Mouse (Mus musculus) MEL (cell line): ENCODE results near the gene Dhps. TPM values are rescaled to one million over a fixed set of nuclear protein-coding genes. Genes with fewer than 3 reads are reported as not detected.

Source experiments
- DNase-seq: peaks from one replicate; pipeline ENCODE4 v3.0.0; 2011; ENCODE audit warnings: low read depth, low spot score
- H3K27ac ChIP-seq: 2 replicates; pipeline ENCODE4 v1.5.1; 2012; ENCODE audit warnings: low read depth, mild to moderate bottlenecking, control low read depth, low read length, moderate library complexity; ENCODE audit not compliant: control insufficient read depth
- H3K27me3 ChIP-seq, 2 experiments: fragments of 150-350 bp in 1 of 2; sonication (generic) in 1 of 2; 2 replicates each; pipeline ENCODE4 v1.6.1; 2012; ENCODE audit warnings: low read length in 2 of 2, mild to moderate bottlenecking in 2 of 2, improper control_type of control experiment in 1 of 2, moderate library complexity in 1 of 2; ENCODE audit not compliant: insufficient read depth in 2 of 2, control insufficient read depth in 1 of 2
- H3K36me3 ChIP-seq, 2 experiments: 2 replicates each; pipeline ENCODE4 v1.6.1; 2012 to 2014; ENCODE audit warnings: low read length in 2 of 2, improper control_type of control experiment in 1 of 2, inconsistent platforms in 1 of 2, mild to moderate bottlenecking in 1 of 2; ENCODE audit not compliant: insufficient read depth in 2 of 2, control insufficient read depth in 1 of 2
- H3K4me1 ChIP-seq, 2 experiments: fragments of 150-350 bp in 1 of 2; sonication (generic) in 1 of 2; 2 replicates each; pipeline ENCODE4 v1.6.1; 2012; ENCODE audit warnings: low read length in 2 of 2, improper control_type of control experiment in 1 of 2, mild to moderate bottlenecking in 1 of 2; ENCODE audit not compliant: insufficient read depth in 2 of 2, control insufficient read depth in 1 of 2
- H3K4me3 ChIP-seq, 2 experiments: fragments of 150-350 bp in 1 of 2; sonication (generic) in 1 of 2; 2 replicates each; pipeline ENCODE4 v1.5.1; 2012; ENCODE audit warnings: low read depth in 2 of 2, low read length in 2 of 2, mild to moderate bottlenecking in 2 of 2, moderate library complexity in 2 of 2, control low read depth in 1 of 2, improper control_type of control experiment in 1 of 2; ENCODE audit not compliant: control insufficient read depth in 1 of 2, insufficient read depth in 1 of 2
- H3K79me2 ChIP-seq: 2 replicates; pipeline ENCODE4 v1.6.1; 2012; ENCODE audit warnings: mild to moderate bottlenecking, low read length, moderate library complexity; ENCODE audit not compliant: control insufficient read depth, poor library complexity, insufficient read depth
- H3K9ac ChIP-seq: 2 replicates; pipeline ENCODE4 v1.6.1; 2012; ENCODE audit warnings: low read depth, mild to moderate bottlenecking, control low read depth, low read length, moderate library complexity; ENCODE audit not compliant: control insufficient read depth, poor library complexity, severe bottlenecking
- H3K9me3 ChIP-seq: fragments of 150-350 bp; sonication (generic); replicated peaks from 2 replicates; pipeline ENCODE4 v1.6.1; 2012; ENCODE audit warnings: mild to moderate bottlenecking, low read length, improper control_type of control experiment, moderate library complexity; ENCODE audit not compliant: insufficient read depth
- BHLHE40 ChIP-seq: IDR thresholded peaks from 2 replicates; pipeline ENCODE4 v1.6.1; 2012; ENCODE audit warnings: low read depth, mild to moderate bottlenecking, inconsistent platforms, low read length, improper control_type of control experiment, borderline replicate concordance
- CHD1 ChIP-seq: IDR thresholded peaks from 2 replicates; pipeline ENCODE4 v1.6.1; 2012; ENCODE audit warnings: low read depth, mild to moderate bottlenecking, inconsistent platforms, low read length, improper control_type of control experiment
- CHD2 ChIP-seq: IDR thresholded peaks from 2 replicates; pipeline ENCODE4 v1.6.1; 2011; ENCODE audit warnings: low read length, improper control_type of control experiment
- E2F4 ChIP-seq: IDR thresholded peaks from 2 replicates; pipeline ENCODE4 v1.6.1; 2011; ENCODE audit warnings: low read depth, low read length, improper control_type of control experiment, borderline replicate concordance
- EP300 ChIP-seq, 2 experiments: IDR thresholded peaks; 2 replicates each; pipeline ENCODE4 v1.6.1; 2011; ENCODE audit warnings: improper control_type of control experiment in 2 of 2, low read length in 2 of 2, low read depth in 1 of 2, mild to moderate bottlenecking in 1 of 2
- ETS1 ChIP-seq: IDR thresholded peaks from 2 replicates; pipeline ENCODE4 v1.6.1; 2012; ENCODE audit warnings: low read depth, mild to moderate bottlenecking, inconsistent platforms, low read length, improper control_type of control experiment, moderate library complexity
- GABPA ChIP-seq: IDR thresholded peaks from 2 replicates; pipeline ENCODE4 v1.6.1; 2012; ENCODE audit warnings: low read depth, mild to moderate bottlenecking, inconsistent platforms, low read length, improper control_type of control experiment, moderate library complexity
- GATA1 ChIP-seq: IDR thresholded peaks from 2 replicates; pipeline ENCODE4 v1.6.1; 2011; ENCODE audit warnings: low read depth, low read length, improper control_type of control experiment
- HCFC1 ChIP-seq: IDR thresholded peaks from 2 replicates; pipeline ENCODE4 v1.6.1; 2012; ENCODE audit warnings: low read depth, mild to moderate bottlenecking, inconsistent platforms, low read length, improper control_type of control experiment, moderate library complexity
- JUND ChIP-seq: IDR thresholded peaks from 2 replicates; pipeline ENCODE4 v1.6.1; 2011; ENCODE audit warnings: low read depth, mild to moderate bottlenecking, improper control_type of control experiment, low read length
- MAFK ChIP-seq: IDR thresholded peaks from 2 replicates; pipeline ENCODE4 v1.6.1; 2011; ENCODE audit warnings: low read depth, mild to moderate bottlenecking, low read length, improper control_type of control experiment, borderline replicate concordance
- MAX ChIP-seq: IDR thresholded peaks from 2 replicates; pipeline ENCODE4 v1.6.1; 2011; ENCODE audit warnings: low read length, improper control_type of control experiment
- MEF2A ChIP-seq: IDR thresholded peaks from 2 replicates; pipeline ENCODE4 v1.6.1; 2014; ENCODE audit warnings: low read depth, mild to moderate bottlenecking, inconsistent platforms, low read length, improper control_type of control experiment; ENCODE audit not compliant: poor library complexity, insufficient replicate concordance, severe bottlenecking; ENCODE audit errors: extremely low read depth
- MYB ChIP-seq: IDR thresholded peaks from 2 replicates; pipeline ENCODE4 v1.6.1; 2011; ENCODE audit warnings: mild to moderate bottlenecking, low read depth, low read length, improper control_type of control experiment
- MYC ChIP-seq: IDR thresholded peaks from 2 replicates; pipeline ENCODE4 v1.6.1; 2011; ENCODE audit warnings: low read depth, mild to moderate bottlenecking, low read length, improper control_type of control experiment, moderate library complexity
- NELFE ChIP-seq: IDR thresholded peaks from 2 replicates; pipeline ENCODE4 v1.6.1; 2011; ENCODE audit warnings: low read depth, low read length, improper control_type of control experiment
- NRF1 ChIP-seq: IDR thresholded peaks from 2 replicates; pipeline ENCODE4 v1.6.1; 2014; ENCODE audit warnings: low read depth, mild to moderate bottlenecking, inconsistent platforms, low read length, improper control_type of control experiment, moderate library complexity; ENCODE audit not compliant: poor library complexity, insufficient read depth, severe bottlenecking
- POLR2A ChIP-seq, 2 experiments: IDR thresholded peaks; 2 replicates each; pipeline ENCODE4 v1.6.1; 2011 to 2012; ENCODE audit warnings: low read length in 2 of 2, mild to moderate bottlenecking in 2 of 2, control low read depth in 1 of 2, improper control_type of control experiment in 1 of 2, low read depth in 1 of 2, moderate library complexity in 1 of 2; ENCODE audit not compliant: control insufficient read depth in 1 of 2, insufficient read depth in 1 of 2, poor library complexity in 1 of 2
- POLR2AphosphoS2 ChIP-seq: IDR thresholded peaks from 2 replicates; pipeline ENCODE4 v1.6.1; 2011; ENCODE audit warnings: low read length, improper control_type of control experiment
- RAD21 ChIP-seq: IDR thresholded peaks from 2 replicates; pipeline ENCODE4 v1.6.1; 2011; ENCODE audit warnings: mild to moderate bottlenecking, low read depth, low read length, improper control_type of control experiment
- RCOR1 ChIP-seq: IDR thresholded peaks from 2 replicates; pipeline ENCODE4 v1.6.1; 2012; ENCODE audit warnings: low read depth, mild to moderate bottlenecking, inconsistent platforms, low read length, improper control_type of control experiment
- SIN3A ChIP-seq: IDR thresholded peaks from 2 replicates; pipeline ENCODE4 v1.6.1; 2012; ENCODE audit warnings: low read length, improper control_type of control experiment, inconsistent platforms
- SMC3 ChIP-seq: IDR thresholded peaks from 2 replicates; pipeline ENCODE4 v1.6.1; 2011; ENCODE audit warnings: low read depth, low read length, improper control_type of control experiment
- TBP ChIP-seq: IDR thresholded peaks from 2 replicates; pipeline ENCODE4 v1.8.0; 2011; ENCODE audit warnings: low read depth, low read length, improper control_type of control experiment
- TCF12 ChIP-seq: IDR thresholded peaks from 2 replicates; pipeline ENCODE4 v1.6.1; 2014; ENCODE audit warnings: low read depth, mild to moderate bottlenecking, inconsistent platforms, low read length, improper control_type of control experiment, moderate library complexity
- UBTF ChIP-seq: IDR thresholded peaks from 2 replicates; pipeline ENCODE4 v1.6.1; 2012; ENCODE audit warnings: low read depth, mild to moderate bottlenecking, inconsistent platforms, low read length, improper control_type of control experiment, moderate library complexity, borderline replicate concordance; ENCODE audit not compliant: insufficient read depth
- ZC3H11A ChIP-seq: IDR thresholded peaks from 2 replicates; pipeline ENCODE4 v1.6.1; 2012; ENCODE audit warnings: low read depth, mild to moderate bottlenecking, inconsistent platforms, low read length, improper control_type of control experiment
- ZKSCAN1 ChIP-seq: IDR thresholded peaks from 2 replicates; pipeline ENCODE4 v1.6.1; 2012; ENCODE audit warnings: low read depth, mild to moderate bottlenecking, inconsistent platforms, low read length, improper control_type of control experiment, moderate library complexity
- polyA plus RNA-seq, 2 experiments: library from polyadenylated mRNA; stranded (reverse) in 1 of 2; unstranded in 1 of 2; fragments of >175 nt in 1 of 2; fragments of >200 nt in 1 of 2; gene quantifications; 2 replicates each; pipeline versions ENCODE4 v1.2.1 to v1.2.4; 2012; ENCODE audit warnings: low replicate concordance in 2 of 2, low read depth in 1 of 2; ENCODE audit not compliant: insufficient read length in 2 of 2, insufficient read depth in 1 of 2, missing spikeins in 1 of 2
- total RNA-seq: library from RNA; depleted of rRNA; stranded (reverse); fragments of 300-350 nt; gene quantifications from 2 replicates; pipeline ENCODE4 v1.2.3, GENCODE M21; 2012

Dhps gene
- total and polyA plus RNA-seq, 3 experiments, result 44.6 to 68.3 TPM; not detected in 1

DNA sequence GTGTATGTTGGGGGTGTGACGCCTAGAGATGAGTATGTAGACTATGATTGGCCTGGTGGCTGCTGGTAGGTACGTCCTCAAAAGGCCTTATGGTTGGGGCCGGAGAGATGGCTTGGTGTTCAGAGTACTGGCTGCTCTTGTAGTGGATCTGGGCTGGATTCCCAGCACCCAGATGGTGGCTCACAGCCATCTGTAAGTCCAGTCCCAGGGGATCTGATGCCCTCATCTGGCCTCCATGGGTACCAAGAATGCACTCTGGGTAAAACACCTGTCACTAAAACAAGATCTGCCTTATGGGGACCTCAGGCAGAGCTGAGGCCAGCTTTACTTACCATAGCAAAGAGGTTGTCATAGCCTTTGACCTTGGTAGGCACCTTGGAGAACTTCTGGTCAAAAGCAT is 47.7 kb upstream of the Dhps start:
- H3K79me2 ChIP-seq, result peaks cover 40% of the 10 kb centered on the region
- no peaks in the 10 kb centered on the region for H3K27me3 ChIP-seq
- no peak overlapping the region for H3K27ac ChIP-seq
- no peak for DNase-seq
- TF ChIP-seq ETS1, result no peak
- TF ChIP-seq POLR2A (IDR thresholded peaks at IDR 0.05; ENCODE audit: control insufficient read depth in 1 of 2, insufficient read depth in 1 of 2, low read depth in 1 of 2, low read length in 2 of 2, poor library complexity in 1 of 2), result no peak
- TF ChIP-seq E2F4, result no peak
- no peak for TF ChIP-seq RCOR1
- no peak for TF ChIP-seq POLR2AphosphoS2
- TF ChIP-seq GABPA, result no peak
- no peak for TF ChIP-seq CHD2
- TF ChIP-seq BHLHE40, result no peak
- H3K36me3 ChIP-seq, result peaks cover 0 to 12% of the 10 kb centered on the region in 2 experiments; a peak in 3 of 4 replicates
- H3K9ac ChIP-seq, result peak overlapping the region; percentile 90
- H3K9me3 ChIP-seq, result no peaks in the 10 kb centered on the region
- H3K4me1 ChIP-seq, result peaks cover 9 to 14% of the 10 kb centered on the region in 2 experiments; a peak in 3 of 4 replicates
- peak overlapping the region in 1 of 2 experiments; percentile 91; a peak in 2 of 4 replicates for H3K4me3 ChIP-seq

GRCm38 (mm10) chr8:85025098-85025932 is 46.2 kb upstream of the Dhps start, which contains the start of gene Asna1:
Gene Asna1, minus strand, starts transcription at chr8:85025281.
- H3K36me3 ChIP-seq, result peaks cover under 1 to 12% of the 10 kb centered on the region in 2 experiments; a peak in 3 of 4 replicates
- DNase-seq, result peak; percentile 98
- TF ChIP-seq CHD1 (peak; percentile 100), GABPA (no peak), MEF2A (no peak), NELFE (peak; percentile 76), SMC3 (no peak), TCF12 (peak; percentile 35; the same call in 1 of the 2 replicates), POLR2AphosphoS2 (peak; percentile 65; the same call in 1 of the 2 replicates), HCFC1 (peak; percentile 86), ZC3H11A (no peak), EP300 (IDR thresholded peaks at IDR 0.05; ENCODE audit: low read depth in 1 of 2, low read length in 2 of 2) (no peak), JUND (no peak), NRF1 (no peak), MYB (no peak), ZKSCAN1 (no peak), MAFK (no peak), E2F4 (no peak), SIN3A (peak; percentile 98), UBTF (no peak), ETS1 (0 out of 2 replicates have a peak, but pooled peaks have one; percentile 13), RAD21 (no peak), GATA1 (0 out of 2 replicates have a peak, but pooled peaks have one; percentile 31), RCOR1 (no peak), MYC (peak; percentile 88), MAX (peak; percentile 82), BHLHE40 (peak; percentile 87), TBP (peak; percentile 78; the same call in 1 of the 2 replicates)

More at GRCm38 (mm10) chr8:85025098-85025932, 46.2 kb upstream of the Dhps start, which contains the start of gene Asna1:
- Histone ChIP-seq H3K9ac (peak within 1 kb of the TSS; percentile 93), H3K4me3 (peak within 1 kb of the TSS; percentile 86 to 94), H3K27ac (peak within 1 kb of the TSS; percentile 93), H3K79me2 (peaks cover 48% of the 10 kb centered on the region), H3K27me3 (no peaks in the 10 kb centered on the region), H3K9me3 (no peaks in the 10 kb centered on the region), H3K4me1 (peaks cover 9 to 14% of the 10 kb centered on the region in 2 experiments; a peak in 3 of 4 replicates)
